Mouse (Mus musculus) intestine, embryonic 14.5 days (tissue): ENCODE measurements at regions not wholly inside any gene's neighbourhood (a gene's known extent, or its start where the extent isn't known, plus 50 kb on each side); places are given as distances from the start of the nearest gene placed in this dataset.

ENCODE experiments used
- ATAC-seq: fragments of 200-750 bp; cut with Nextera tagmentation; replicated peaks from 2 replicates; pipeline ENCODE4 v1.8.0; 2017; ENCODE audit warnings: low read depth, moderate number of reproducible peaks, moderate TSS enrichment, moderate library complexity; ENCODE audit not compliant: low FRiP score, low TSS enrichment
- DNase-seq: peaks from one replicate; pipeline ENCODE4 v3.0.0-alpha.2; 2018; ENCODE audit warnings: low spot score
- H3K27ac ChIP-seq: fragments of 300-500 bp; sonication (generic); 2 replicates; pipeline ENCODE4 v1.5.1; 2014; ENCODE audit warnings: low read depth, mild to moderate bottlenecking, control low read depth
- H3K27me3 ChIP-seq: fragments of 300-500 bp; sonication (generic); replicated peaks from 2 replicates; pipeline ENCODE4 v1.6.1; 2014; ENCODE audit warnings: low read length, control low read depth; ENCODE audit not compliant: control insufficient read depth, insufficient read depth
- H3K36me3 ChIP-seq: fragments of 300-500 bp; sonication (generic); 2 replicates; pipeline ENCODE4 v1.6.1; 2014; ENCODE audit warnings: low read length, control low read depth; ENCODE audit not compliant: control insufficient read depth, insufficient read depth
- H3K4me1 ChIP-seq: fragments of 300-500 bp; sonication (generic); replicated peaks from 2 replicates; pipeline ENCODE4 v1.6.1; 2014; ENCODE audit warnings: low read length, control low read depth, mixed read lengths; ENCODE audit not compliant: control insufficient read depth, insufficient read depth
- H3K4me2 ChIP-seq: fragments of 300-500 bp; sonication (generic); 2 replicates; pipeline ENCODE4 v1.6.1; 2014; ENCODE audit warnings: low read length
- H3K4me3 ChIP-seq: fragments of 300-500 bp; sonication (generic); 2 replicates; pipeline ENCODE4 v1.5.1; 2014; ENCODE audit warnings: low read depth, low read length, control low read depth, mixed read lengths
- H3K9ac ChIP-seq: fragments of 300-500 bp; sonication (generic); 2 replicates; pipeline ENCODE4 v1.6.1; 2014; ENCODE audit warnings: mild to moderate bottlenecking, low read length
- H3K9me3 ChIP-seq: fragments of 300-500 bp; sonication (generic); 2 replicates; pipeline ENCODE4 v1.6.1; 2016; ENCODE audit warnings: low read length, control low read depth; ENCODE audit not compliant: control insufficient read depth
- WGBS: fragments of 180-500 bp; shearing (Covaris S2); extraction: QIAGEN DNeasy Blood & Tissue Kit; methylation state at CpG from one replicate; pipeline ENCODE4 v1.1.7; 2014; 5-methylcytosine and 5-hydroxymethylcytosine counted together

DNA sequence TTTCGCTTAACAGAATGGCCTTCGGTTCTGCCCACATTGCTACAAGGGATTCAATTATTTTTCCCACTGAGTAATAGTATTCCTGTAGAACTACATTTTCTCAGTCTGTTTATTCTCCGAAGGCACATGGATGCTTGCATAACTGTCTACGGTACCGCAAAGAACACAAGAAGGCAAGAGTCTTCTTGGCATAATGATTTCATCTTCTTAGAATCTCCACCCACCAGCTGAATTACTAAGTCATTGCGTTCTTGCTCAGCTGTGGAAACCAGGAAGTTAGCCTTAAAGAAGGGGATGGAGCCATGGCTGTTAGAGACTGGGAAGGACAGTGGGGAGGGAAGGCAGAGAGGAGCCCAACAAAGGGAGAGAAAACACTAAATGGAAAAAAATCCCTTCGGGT is 116.4 kb upstream of the Kit start:
- Histone ChIP-seq H3K27me3 (no peaks in the 10 kb centered on the region), H3K36me3 (no peaks in the 10 kb centered on the region), H3K4me2 (no peak overlapping the region), H3K9ac (no peak overlapping the region), H3K4me3 (no peak overlapping the region), H3K27ac (no peak overlapping the region), H3K4me1 (0 out of 2 replicates have a peak, but pooled peaks cover 2% of the 10 kb centered on the region), H3K9me3 (no peaks in the 10 kb centered on the region)
- 90% methylated on average over 7 of the region's 7 CpGs for WGBS
- ATAC-seq (no peak), DNase-seq (no peak)

DNA sequence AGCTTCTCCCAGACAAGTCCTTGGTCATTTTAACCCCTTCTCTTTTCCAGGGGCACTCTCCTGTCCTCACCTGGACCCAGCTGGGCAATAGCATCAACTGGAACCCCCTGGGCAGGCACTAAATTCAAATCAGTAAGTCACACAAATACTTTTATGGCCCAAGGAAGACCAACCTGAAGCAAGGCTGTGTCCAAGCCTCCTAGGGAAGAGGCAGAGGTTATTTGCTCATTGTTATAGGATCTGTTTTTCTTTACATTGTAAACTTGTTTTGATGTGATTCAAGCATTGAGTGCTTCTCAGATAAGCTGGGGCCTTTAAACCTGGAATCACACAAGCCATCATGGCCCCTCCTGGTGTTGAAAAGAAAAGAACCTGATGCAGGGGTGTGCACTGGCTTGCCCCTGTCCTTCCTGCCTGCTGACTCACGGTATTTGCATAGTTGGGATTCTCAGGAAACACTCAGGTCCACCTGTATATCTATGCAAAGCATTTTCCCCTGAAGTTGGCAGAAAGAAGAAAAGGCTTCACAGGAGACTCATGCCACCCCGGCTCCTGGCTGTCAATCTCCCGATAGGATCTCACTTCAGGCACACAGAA is 114.9 kb upstream of the Kit start:
- Histone ChIP-seq H3K36me3 (no peaks in the 10 kb centered on the region), H3K4me1 (0 out of 2 replicates have a peak, but pooled peaks cover 2% of the 10 kb centered on the region), H3K9me3 (no peaks in the 10 kb centered on the region), H3K27me3 (no peaks in the 10 kb centered on the region), H3K9ac (no peak overlapping the region), H3K4me3 (no peak overlapping the region), H3K27ac (no peak overlapping the region), H3K4me2 (no peak overlapping the region)
- WGBS: 57% methylated on average over 3 of the region's 3 CpGs
- ATAC-seq (no peak), DNase-seq (no peak)

DNA sequence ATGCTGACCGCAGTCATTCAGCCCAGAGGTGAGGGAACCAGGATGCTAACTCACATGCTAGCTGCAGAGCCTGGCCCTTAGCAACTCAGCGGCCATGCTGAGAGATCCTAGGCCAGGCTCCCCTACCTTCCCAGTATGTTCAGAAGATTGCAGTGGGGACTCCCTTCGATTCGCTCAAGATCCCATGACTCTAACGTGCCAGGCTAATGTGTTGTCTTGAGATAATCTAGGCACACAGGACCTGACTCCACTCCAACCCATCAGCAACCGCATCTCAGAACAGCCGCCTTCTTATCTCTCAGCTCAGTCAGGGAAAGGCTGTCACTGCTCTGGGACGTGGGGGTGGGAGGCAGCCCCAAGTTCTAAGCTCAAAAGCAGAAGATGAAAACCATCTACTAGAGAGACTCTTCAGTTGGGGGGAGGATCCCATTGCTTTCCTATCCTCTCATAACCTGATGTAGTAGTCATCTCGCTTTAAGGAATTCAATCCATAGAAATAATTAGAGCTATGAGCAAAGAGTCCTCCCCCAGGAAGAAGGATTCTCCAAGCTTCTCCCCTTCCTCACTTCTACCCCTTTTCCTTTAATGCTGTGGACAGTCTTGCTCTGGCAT is 114.2 kb upstream of the Kit start:
- DNase-seq: no peak
- Histone ChIP-seq H3K4me3 (no peak overlapping the region), H3K9ac (no peak overlapping the region), H3K9me3 (no peaks in the 10 kb centered on the region), H3K4me2 (no peak overlapping the region), H3K27ac (no peak overlapping the region), H3K27me3 (no peaks in the 10 kb centered on the region), H3K36me3 (no peaks in the 10 kb centered on the region), H3K4me1 (0 out of 2 replicates have a peak, but pooled peaks cover 2% of the 10 kb centered on the region)
- WGBS: 63% methylated on average over 9 of the region's 9 CpGs
- ATAC-seq: no peak

DNA sequence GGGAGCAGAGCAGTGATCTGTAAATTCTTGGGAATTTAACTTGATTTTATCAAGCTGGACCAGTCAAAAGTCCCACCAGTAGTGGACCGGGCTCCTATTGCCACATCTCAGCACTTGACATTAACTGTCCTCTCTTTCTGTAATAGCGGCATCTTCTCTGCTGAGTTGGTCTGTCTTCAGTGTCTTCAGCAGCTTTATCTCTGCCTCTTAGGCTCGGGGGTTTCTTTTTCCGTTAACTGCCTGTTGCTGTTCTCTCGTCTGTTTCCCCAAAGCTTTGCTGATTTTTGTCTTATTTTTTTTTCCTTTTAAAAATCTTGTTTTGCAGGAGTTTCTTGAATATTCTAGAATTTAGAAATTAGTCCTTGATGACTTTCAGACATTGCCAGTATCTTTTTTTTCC is 113.3 kb upstream of the Kit start:
- WGBS: 83% methylated on average over 5 of the region's 5 CpGs
- no peak overlapping the region for H3K4me3 ChIP-seq
- H3K36me3 ChIP-seq: no peaks in the 10 kb centered on the region
- no peaks in the 10 kb centered on the region for H3K27me3 ChIP-seq
- H3K4me1 ChIP-seq: 0 out of 2 replicates have a peak, but pooled peaks cover 2% of the 10 kb centered on the region
- ATAC-seq (no peak), DNase-seq (no peak)
- H3K27ac ChIP-seq: no peak overlapping the region
- H3K4me2 ChIP-seq: no peak overlapping the region
- H3K9ac ChIP-seq: no peak overlapping the region
- no peaks in the 10 kb centered on the region for H3K9me3 ChIP-seq

DNA sequence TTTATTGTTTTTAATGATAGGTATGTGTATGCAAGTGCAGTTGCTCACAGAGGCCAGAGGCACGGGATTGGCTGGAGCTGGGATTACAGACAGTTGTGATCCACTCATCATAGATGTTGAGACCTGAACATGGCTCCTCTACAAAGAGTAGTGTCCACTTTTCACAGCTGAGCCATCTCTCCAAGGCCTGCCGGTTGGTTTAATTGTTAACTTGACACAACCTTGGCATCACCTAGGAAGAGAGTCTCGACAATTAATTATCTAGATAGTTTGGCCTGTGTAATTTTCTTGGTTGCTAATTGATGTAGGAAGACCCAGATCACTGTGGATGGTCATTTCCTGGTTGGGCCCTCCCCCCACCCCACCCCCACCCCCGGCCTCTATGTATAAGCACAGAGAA is 111.1 kb upstream of the Kit start:
- no peaks in the 10 kb centered on the region for H3K36me3 ChIP-seq
- no peak overlapping the region for H3K4me3 ChIP-seq
- H3K9me3 ChIP-seq: no peaks in the 10 kb centered on the region
- 0 out of 2 replicates have a peak, but pooled peaks cover 2% of the 10 kb centered on the region for H3K4me1 ChIP-seq
- 81% methylated on average over 4 of the region's 4 CpGs for WGBS
- H3K9ac ChIP-seq: no peak overlapping the region
- no peak for ATAC-seq
- H3K27me3 ChIP-seq: no peaks in the 10 kb centered on the region
- no peak overlapping the region for H3K27ac ChIP-seq
- no peak overlapping the region for H3K4me2 ChIP-seq
- DNase-seq: no peak

DNA sequence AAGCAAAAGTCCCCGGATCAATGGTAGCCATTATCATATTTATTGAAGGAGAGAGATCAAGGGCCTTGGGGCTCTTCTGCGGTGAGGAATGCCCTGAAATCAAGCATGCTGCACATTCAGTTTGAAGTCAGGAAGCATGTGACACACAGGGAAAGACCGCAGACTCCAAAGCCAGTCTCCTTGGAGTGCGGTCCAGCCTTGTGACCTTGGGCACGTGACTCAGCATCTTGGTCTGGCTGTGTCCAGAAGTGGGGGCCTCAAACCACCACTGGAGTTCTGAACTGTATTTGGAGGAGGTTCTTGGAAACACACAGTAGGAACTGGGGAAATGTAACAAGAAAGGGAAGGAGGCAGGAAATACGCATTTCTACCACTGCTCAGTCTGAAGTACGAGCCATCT is 109.0 kb upstream of the Kit start:
- H3K4me2 ChIP-seq: no peak overlapping the region
- H3K9me3 ChIP-seq: no peaks in the 10 kb centered on the region
- H3K9ac ChIP-seq: no peak overlapping the region
- ATAC-seq: no peak
- H3K27me3 ChIP-seq: no peaks in the 10 kb centered on the region
- H3K4me1 ChIP-seq: no peaks in the 10 kb centered on the region
- no peaks in the 10 kb centered on the region for H3K36me3 ChIP-seq
- no peak overlapping the region for H3K27ac ChIP-seq
- no peak for DNase-seq
- WGBS: 85% methylated on average over 7 of the region's 7 CpGs
- H3K4me3 ChIP-seq: no peak overlapping the region

DNA sequence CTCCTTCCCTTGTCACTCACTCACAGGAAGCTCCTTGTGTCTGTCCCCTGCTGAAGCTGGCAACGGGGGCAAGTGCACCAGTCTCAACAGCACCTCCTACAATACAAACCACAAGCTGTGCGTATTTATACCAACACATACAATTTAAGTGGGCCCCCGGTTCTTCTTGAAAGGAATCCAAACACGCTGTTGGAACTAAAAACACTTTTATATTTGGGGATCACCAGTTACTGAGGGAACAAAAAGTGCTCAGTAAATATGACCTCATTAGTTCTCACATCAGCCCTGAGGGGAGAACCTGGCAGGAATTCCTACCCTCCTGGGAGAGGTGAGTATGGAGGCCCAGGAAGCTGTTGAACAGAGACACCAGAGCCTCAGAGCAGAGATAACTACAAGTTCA is 107.8 kb upstream of the Kit start:
- H3K36me3 ChIP-seq: no peaks in the 10 kb centered on the region
- H3K27ac ChIP-seq: no peak overlapping the region
- H3K9ac ChIP-seq: no peak overlapping the region
- WGBS: 79% methylated on average over 4 of the region's 4 CpGs
- no peak overlapping the region for H3K4me2 ChIP-seq
- H3K27me3 ChIP-seq: no peaks in the 10 kb centered on the region
- H3K4me1 ChIP-seq: no peaks in the 10 kb centered on the region
- no peak for DNase-seq
- no peaks in the 10 kb centered on the region for H3K9me3 ChIP-seq
- H3K4me3 ChIP-seq: no peak overlapping the region
- no peak for ATAC-seq

DNA sequence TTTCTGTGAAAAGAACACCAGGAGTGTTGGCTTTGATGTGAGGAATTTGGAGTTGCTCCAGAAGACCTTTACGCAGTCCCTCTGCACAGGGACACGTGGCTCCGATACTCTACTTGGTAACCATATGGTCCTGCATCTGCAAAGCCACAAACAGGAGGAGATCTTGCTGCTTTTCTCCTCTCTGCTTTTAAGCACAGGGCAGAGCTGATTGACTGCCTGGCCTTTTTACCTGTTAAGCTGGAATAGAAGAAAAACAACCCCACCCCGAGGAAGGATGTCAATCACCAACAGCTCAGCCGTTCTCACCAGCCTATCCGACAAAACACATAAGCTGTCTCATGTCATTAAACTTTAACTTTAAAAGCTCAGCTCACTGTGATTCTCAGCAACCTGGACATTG is 106.8 kb upstream of the Kit start:
- 38% methylated on average over 6 of the region's 6 CpGs for WGBS
- Histone ChIP-seq H3K27me3 (no peaks in the 10 kb centered on the region), H3K4me1 (no peaks in the 10 kb centered on the region), H3K4me2 (no peak overlapping the region), H3K9ac (no peak overlapping the region), H3K27ac (no peak overlapping the region), H3K4me3 (no peak overlapping the region), H3K36me3 (no peaks in the 10 kb centered on the region), H3K9me3 (no peaks in the 10 kb centered on the region)
- DNase-seq (no peak), ATAC-seq (no peak)

DNA sequence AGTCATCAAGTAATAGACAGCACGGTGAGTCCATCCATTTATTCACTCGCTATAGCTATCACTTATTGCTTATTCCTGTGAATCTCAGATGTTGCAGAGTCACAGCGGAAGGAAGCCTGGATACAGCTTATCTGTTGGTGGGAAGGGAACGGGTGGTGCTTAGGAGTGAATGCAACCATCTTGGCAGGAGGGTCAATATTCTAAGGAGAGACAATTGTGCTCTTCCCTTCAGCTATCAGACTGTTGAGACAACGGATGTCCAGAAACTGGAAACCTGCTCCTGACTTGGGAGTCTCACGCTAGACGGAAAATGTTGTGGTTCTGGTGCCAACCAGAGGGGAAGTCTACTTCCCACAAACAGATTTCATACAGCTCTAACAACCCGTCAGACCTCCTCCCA is 103.7 kb upstream of the Kit start:
- no peak overlapping the region for H3K4me3 ChIP-seq
- no peak overlapping the region for H3K4me2 ChIP-seq
- H3K4me1 ChIP-seq: no peaks in the 10 kb centered on the region
- H3K27ac ChIP-seq: no peak overlapping the region
- H3K9ac ChIP-seq: no peak overlapping the region
- H3K27me3 ChIP-seq: no peaks in the 10 kb centered on the region
- no peak for DNase-seq
- WGBS: 87% methylated on average over 8 of the region's 8 CpGs
- H3K9me3 ChIP-seq: no peaks in the 10 kb centered on the region
- H3K36me3 ChIP-seq: no peaks in the 10 kb centered on the region
- ATAC-seq: no peak
